Mouse (Mus musculus) limb, embryonic 11.5 days (tissue): ENCODE data around the gene Vmn1r4. TPM values are rescaled to one million over a fixed set of nuclear protein-coding genes. Genes with fewer than 3 reads are reported as not detected.

ENCODE experiments used
- ATAC-seq: fragments of 200-750 bp; cut with Nextera tagmentation; 2 replicates; pipeline ENCODE4 v1.8.0; 2017; ENCODE audit warnings: low read depth; ENCODE audit not compliant: insufficient number of reproducible peaks, low FRiP score, low TSS enrichment
- DNase-seq: peaks from one replicate; pipeline ENCODE4 v3.0.0-alpha.2; 2015; ENCODE audit warnings: low spot score
- H3K27ac ChIP-seq: fragments of 300-500 bp; sonication (generic); replicated peaks from 2 replicates; pipeline ENCODE4 v1.5.1; 2014; ENCODE audit warnings: low read depth, mild to moderate bottlenecking, low read length
- H3K27me3 ChIP-seq: fragments of 300-500 bp; sonication (generic); 2 replicates; pipeline ENCODE4 v1.6.1; 2014; ENCODE audit warnings: mild to moderate bottlenecking, low read length, mixed read lengths; ENCODE audit not compliant: control insufficient read depth, insufficient read depth
- H3K36me3 ChIP-seq: fragments of 300-500 bp; sonication (generic); 2 replicates; pipeline ENCODE4 v1.6.1; 2014; ENCODE audit warnings: mild to moderate bottlenecking, low read length, moderate library complexity, mixed read lengths; ENCODE audit not compliant: control insufficient read depth, insufficient read depth
- H3K4me1 ChIP-seq: fragments of 300-500 bp; sonication (generic); 2 replicates; pipeline ENCODE4 v1.6.1; 2014; ENCODE audit warnings: low read length, mixed read lengths; ENCODE audit not compliant: control insufficient read depth, insufficient read depth
- H3K4me2 ChIP-seq: fragments of 300-500 bp; sonication (generic); 2 replicates; pipeline ENCODE4 v1.6.1; 2014; ENCODE audit warnings: low read depth, mild to moderate bottlenecking, moderate library complexity; ENCODE audit not compliant: severe bottlenecking
- H3K4me3 ChIP-seq: fragments of 300-500 bp; sonication (generic); 2 replicates; pipeline ENCODE4 v1.5.1; 2014; ENCODE audit warnings: low read depth, low read length
- H3K9ac ChIP-seq: fragments of 300-500 bp; sonication (generic); 2 replicates; pipeline ENCODE4 v1.6.1; 2014; ENCODE audit warnings: mild to moderate bottlenecking, low read length
- H3K9me3 ChIP-seq: fragments of 300-500 bp; sonication (generic); 2 replicates; pipeline ENCODE4 v1.6.1; 2016; ENCODE audit warnings: low read length; ENCODE audit not compliant: control insufficient read depth
- WGBS: fragments of 180-500 bp; shearing (Covaris S2); extraction: QIAGEN DNeasy Blood & Tissue Kit; methylation state at CpG from one replicate; pipeline ENCODE4 v1.1.7; 2014; 5-methylcytosine and 5-hydroxymethylcytosine counted together
- polyA plus RNA-seq: library from polyadenylated mRNA; unstranded; fragments of >200 nt; fragmentation: Nextera tagmentation; extraction: Ambion mirVana; gene quantifications from 2 replicates; pipeline ENCODE4 v1.2.1, GENCODE M21; 2014

Vmn1r4 gene
- polyA plus RNA-seq, 1 experiment from 2014 or later, result 0.16 TPM

- Histone ChIP-seq H3K36me3 (no peaks in the 10 kb centered on the region), H3K9ac (no peak overlapping the region), H3K9me3 (no peaks in the 10 kb centered on the region), H3K27ac (no peak overlapping the region), H3K27me3 (no peaks in the 10 kb centered on the region), H3K4me1 (no peaks in the 10 kb centered on the region), H3K4me3 (no peak overlapping the region), H3K4me2 (no peak overlapping the region)
- ATAC-seq, result no peak
- WGBS, result 95% methylated on average over 2 of the region's 2 CpGs
- DNase-seq, result no peak
Observed at GRCm38 (mm10) chr6:56908397-56908796, 15.4 kb upstream of the Vmn1r4 start.

- H3K4me2 ChIP-seq, result no peak overlapping the region
- H3K9ac ChIP-seq, result no peak overlapping the region
- no peaks in the 10 kb centered on the region for H3K4me1 ChIP-seq
- H3K4me3 ChIP-seq, result no peak overlapping the region
- H3K27ac ChIP-seq, result no peak overlapping the region
- ATAC-seq, result no peak
- WGBS, result 14% methylated on average over 4 of the region's 4 CpGs
- DNase-seq, result peak; percentile 57
- no peaks in the 10 kb centered on the region for H3K9me3 ChIP-seq
- no peaks in the 10 kb centered on the region for H3K36me3 ChIP-seq
- H3K27me3 ChIP-seq, result no peaks in the 10 kb centered on the region
Observed at GRCm38 (mm10) chr6:56908912-56909311, 14.9 kb upstream of the Vmn1r4 start.

- Histone ChIP-seq H3K9ac (no peak overlapping the region), H3K36me3 (no peaks in the 10 kb centered on the region), H3K27me3 (no peaks in the 10 kb centered on the region), H3K27ac (no peak overlapping the region), H3K4me1 (no peaks in the 10 kb centered on the region), H3K9me3 (no peaks in the 10 kb centered on the region), H3K4me2 (no peak overlapping the region), H3K4me3 (no peak overlapping the region)
- WGBS, result 82% methylated on average over 2 of the region's 2 CpGs
- no peak for ATAC-seq
- DNase-seq, result no peak
Observed at GRCm38 (mm10) chr6:56910910-56911309, 12.9 kb upstream of the Vmn1r4 start.

GRCm38 (mm10) chr6:56913092-56913858 lies 10.5 kb upstream of the Vmn1r4 start:
- Histone ChIP-seq H3K4me3 (no peak overlapping the region), H3K27me3 (no peaks in the 10 kb centered on the region), H3K36me3 (no peaks in the 10 kb centered on the region), H3K4me1 (no peaks in the 10 kb centered on the region), H3K9me3 (no peaks in the 10 kb centered on the region), H3K9ac (no peak overlapping the region), H3K4me2 (no peak overlapping the region), H3K27ac (no peak overlapping the region)
- 72% methylated on average over 2 of the region's 2 CpGs for WGBS
- DNase-seq, result no peak
- no peak for ATAC-seq

GRCm38 (mm10) chr6:56916279-56916678 lies 7.5 kb upstream of the Vmn1r4 start:
- Histone ChIP-seq H3K4me1 (no peaks in the 10 kb centered on the region), H3K9ac (no peak overlapping the region), H3K36me3 (no peaks in the 10 kb centered on the region), H3K27ac (no peak overlapping the region), H3K4me2 (no peak overlapping the region), H3K9me3 (no peaks in the 10 kb centered on the region), H3K27me3 (no peaks in the 10 kb centered on the region), H3K4me3 (no peak overlapping the region)
- no peak for DNase-seq
- 80% methylated on average over 2 of the region's 2 CpGs for WGBS
- ATAC-seq, result no peak

- no peak overlapping the region for H3K9ac ChIP-seq
- no peak overlapping the region for H3K27ac ChIP-seq
- no peaks in the 10 kb centered on the region for H3K4me1 ChIP-seq
- H3K9me3 ChIP-seq, result no peaks in the 10 kb centered on the region
- ATAC-seq, result no peak
- DNase-seq, result no peak
- 75% methylated on average over 12 of the region's 12 CpGs for WGBS
- H3K4me2 ChIP-seq, result no peak overlapping the region
- H3K4me3 ChIP-seq, result no peak overlapping the region
- no peaks in the 10 kb centered on the region for H3K36me3 ChIP-seq
- H3K27me3 ChIP-seq, result no peaks in the 10 kb centered on the region
Observed at GRCm38 (mm10) chr6:56917578-56918368, 6.0 kb upstream of the Vmn1r4 start.

- Histone ChIP-seq H3K27ac (no peak overlapping the region), H3K4me2 (no peak overlapping the region), H3K27me3 (no peaks in the 10 kb centered on the region), H3K9me3 (no peaks in the 10 kb centered on the region), H3K4me1 (no peaks in the 10 kb centered on the region), H3K4me3 (no peak overlapping the region), H3K9ac (no peak overlapping the region), H3K36me3 (no peaks in the 10 kb centered on the region)
- ATAC-seq (no peak), DNase-seq (no peak)
- 84% methylated on average over 7 of the region's 7 CpGs for WGBS
Observed at GRCm38 (mm10) chr6:56919330-56920044, 4.3 kb upstream of the Vmn1r4 start.

GRCm38 (mm10) chr6:56920222-56921092 lies 3.4 kb upstream of the Vmn1r4 start:
- Histone ChIP-seq H3K4me1 (no peaks in the 10 kb centered on the region), H3K9ac (no peak overlapping the region), H3K9me3 (no peaks in the 10 kb centered on the region), H3K27me3 (no peaks in the 10 kb centered on the region), H3K4me2 (no peak overlapping the region), H3K36me3 (no peaks in the 10 kb centered on the region), H3K27ac (no peak overlapping the region), H3K4me3 (no peak overlapping the region)
- no peak for DNase-seq
- ATAC-seq, result no peak
- 81% methylated on average over 12 of the region's 12 CpGs for WGBS
